Mouse (Mus musculus) yolk sac, embryonic 10.5 days (tissue): Measurements from ENCODE around the gene Nek11.

Source experiments
- DNase-seq: peaks from one replicate; pipeline ENCODE4 v3.0.0-alpha.2; 2017; ENCODE audit warnings: low spot score

Nek11 gene

DNA sequence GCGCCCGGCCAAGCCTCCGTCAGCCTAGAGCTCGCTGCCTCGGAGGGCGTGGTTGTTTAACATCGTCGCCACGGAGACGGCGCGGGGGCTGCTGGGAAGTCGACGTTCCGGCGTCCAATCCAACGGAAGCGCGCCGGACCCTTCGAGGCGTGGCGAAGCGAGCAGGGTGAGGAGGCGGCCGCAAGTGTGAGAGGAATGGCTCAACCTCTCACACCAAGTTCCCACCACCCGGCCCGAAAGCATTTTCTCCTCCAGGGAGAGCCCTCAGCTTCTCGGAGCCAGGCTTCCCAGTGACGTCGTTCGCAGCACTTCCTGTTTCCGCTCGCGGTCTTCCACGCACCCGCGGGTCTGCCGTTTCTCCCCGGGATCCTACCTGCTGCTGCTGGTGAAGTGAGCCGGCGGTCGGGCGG is at the start of gene Nek11, which contains the start of gene Aste1:
Gene Nek11 (minus strand): TSS at position 307 of the 410 bp plus-strand sequence.
Gene Aste1 (plus strand): TSS at position 175 of the 410 bp plus-strand sequence.
- peak; percentile 93 for DNase-seq

DNA sequence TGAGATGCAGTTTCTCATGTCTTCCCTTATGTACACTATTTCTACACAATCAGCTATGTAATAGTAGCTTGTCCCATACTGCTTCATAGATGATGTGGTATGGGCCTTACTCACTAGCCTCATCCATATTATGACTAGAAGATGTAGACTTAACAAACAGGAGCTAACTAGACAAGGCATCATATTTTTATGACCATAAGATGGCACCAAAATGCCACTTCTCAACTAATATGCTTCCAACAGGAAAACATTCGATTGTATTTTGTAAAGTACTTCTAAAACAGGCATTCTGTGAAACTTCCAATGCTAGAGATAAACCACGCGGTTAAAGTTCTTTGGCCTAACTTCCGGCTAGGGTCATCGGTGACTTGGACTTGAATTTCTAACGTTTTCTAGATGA is 13.2 kb upstream of the Nek11 start:
- no peak for DNase-seq

DNA sequence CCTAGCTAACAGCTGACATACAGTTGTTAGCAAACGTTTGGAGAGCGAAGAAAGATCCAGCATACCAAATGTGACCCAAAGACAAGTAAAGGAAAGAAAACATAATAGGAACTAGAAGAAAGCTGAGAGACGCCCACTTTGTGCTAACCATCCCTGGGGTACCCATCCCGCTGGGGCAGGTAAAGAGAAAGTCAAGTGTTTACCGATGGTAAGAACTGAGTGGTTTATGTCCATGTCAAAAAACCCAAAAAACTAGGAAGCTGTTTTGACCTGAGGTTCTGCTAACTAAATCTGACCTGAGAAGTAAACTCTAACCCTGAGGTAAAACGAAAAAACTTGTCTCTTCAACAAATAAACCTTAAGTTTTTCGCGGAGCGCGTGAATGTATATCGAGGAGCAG is 604 bp downstream of the Nek11 start:
- DNase-seq = no peak

DNA sequence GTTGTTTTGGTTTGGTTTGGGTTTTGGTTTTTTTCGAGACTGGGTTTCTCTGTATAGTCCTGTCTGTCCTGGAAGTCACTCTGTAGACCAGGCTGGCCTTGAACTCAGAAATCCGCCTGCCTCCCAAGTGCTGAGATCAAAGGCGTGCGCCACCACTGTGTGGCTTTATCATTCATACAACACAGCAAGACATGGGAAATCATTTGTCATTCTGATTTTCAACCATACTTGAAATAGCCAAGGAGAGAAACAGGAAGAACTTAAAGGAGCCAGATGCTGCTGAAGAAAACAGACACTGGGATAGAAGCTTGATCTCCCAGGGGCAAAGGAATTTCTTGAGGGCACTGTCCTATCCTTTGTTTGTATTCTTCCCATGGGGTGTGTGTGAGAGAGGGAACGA is 4.7 kb downstream of the Nek11 start:
- DNase-seq = no peak

DNA sequence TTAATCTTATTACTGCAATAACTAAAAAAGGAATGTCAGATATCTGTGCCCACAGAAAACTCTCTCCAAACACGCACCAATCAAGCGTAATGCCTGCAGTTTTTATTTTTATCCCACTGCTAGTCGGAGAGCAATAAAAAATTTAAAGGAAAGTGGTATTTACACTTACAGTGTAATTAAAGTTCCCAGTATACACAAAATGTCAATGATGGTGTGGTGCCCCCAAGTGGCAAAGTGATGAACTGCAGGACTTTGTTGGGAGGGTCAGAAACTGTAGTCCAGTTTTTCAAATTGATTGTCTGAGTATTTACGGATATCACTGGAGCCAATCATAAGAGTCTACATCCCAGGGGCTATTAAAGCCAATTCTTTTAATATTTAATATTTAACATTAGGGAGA is 6.0 kb downstream of the Nek11 start:
- peak; percentile 26 for DNase-seq

DNA sequence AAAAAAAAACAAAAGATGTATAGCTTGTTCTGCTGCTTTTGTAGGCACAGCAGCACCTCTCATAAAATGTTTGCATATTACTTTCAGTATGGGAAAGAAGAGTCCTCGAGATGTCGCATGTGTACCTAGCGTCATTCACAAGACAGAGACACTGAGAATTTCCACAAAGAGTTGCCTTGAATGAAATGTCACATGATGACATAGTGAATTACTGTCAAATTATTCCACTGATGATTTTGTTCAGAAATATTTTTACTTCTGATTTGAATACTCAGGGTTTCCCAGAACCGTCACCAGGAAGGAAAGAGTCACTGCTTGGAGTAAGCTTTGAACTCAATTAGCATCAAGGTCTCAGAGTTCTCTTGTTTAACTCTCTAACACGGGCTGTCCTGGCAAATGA is 7.9 kb downstream of the Nek11 start:
- DNase-seq = no peak

DNA sequence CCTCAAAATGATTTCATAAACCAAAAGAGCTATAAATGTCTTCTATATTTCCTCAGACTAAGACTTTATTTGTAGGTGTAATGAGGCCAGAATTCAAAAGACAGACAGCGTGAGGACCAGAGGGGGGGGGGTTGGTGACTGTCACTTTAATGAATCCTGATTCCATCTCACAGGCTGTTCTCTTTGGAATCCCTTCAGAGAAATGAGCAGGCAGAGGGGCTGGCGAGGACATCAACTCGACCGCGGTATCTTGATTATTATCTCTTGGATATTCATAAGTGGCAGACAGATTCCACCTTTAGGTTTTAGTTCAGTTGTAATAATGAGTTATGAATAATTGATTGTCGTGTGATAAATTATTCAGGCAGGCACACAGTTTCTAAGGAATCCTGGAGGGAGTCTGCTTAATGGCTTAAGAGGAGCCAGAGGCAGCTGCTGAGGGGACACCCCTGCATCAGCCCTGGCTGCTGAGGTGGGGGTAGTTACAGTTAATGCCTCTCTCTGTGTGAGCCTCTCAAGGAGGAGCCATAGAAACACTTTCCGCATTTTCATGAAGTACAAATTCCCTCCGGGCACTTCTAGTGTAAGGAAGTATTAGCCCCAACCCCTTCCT is 15.7 kb downstream of the Nek11 start:
- no peak for DNase-seq

DNA sequence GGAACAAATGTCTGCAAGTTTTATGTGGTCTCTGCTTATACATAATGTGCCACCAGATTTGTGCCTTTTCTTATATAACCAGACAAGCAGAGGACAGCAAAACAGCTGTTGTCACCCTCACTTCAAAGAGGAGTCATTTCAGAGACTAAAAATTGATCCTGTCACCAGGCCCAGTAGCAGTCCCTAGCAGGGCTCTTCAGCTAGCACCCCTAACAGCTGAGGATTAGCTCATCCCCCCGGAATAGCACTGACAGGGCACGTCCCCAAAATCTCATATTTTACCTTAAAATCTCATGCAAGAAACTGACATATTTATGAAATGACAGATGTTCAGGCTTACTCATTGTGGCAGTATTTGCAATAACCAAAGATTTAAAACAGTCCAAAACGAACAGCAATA is 17.7 kb downstream of the Nek11 start:
- no peak for DNase-seq

DNA sequence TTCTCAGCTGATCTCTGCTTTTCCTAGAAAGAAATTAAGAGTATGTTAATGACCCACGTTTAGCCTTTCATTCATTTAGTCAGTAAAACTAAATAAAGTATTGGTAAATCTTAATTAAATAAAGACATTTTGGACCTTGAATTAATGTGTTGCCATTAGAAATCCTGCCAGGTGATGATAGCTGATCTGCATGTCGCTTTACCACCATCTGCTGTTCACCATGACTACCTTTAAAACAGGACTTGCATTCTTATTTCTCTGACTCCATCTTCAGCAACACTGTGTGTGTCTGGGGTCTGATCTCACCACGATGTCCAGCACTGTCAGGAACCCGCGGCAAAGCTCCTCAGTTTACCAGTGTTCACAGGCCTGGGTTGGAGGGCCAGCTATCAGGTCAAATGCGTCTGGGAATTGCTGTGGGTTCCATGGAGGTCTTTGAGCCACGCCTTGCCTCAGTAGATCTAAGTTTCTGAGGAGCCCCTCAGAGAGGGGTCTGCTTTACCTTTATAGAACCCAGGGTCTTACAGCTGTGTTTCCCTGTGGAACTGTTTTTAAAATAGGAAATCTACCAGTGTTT is 18.3 kb downstream of the Nek11 start:
- no peak for DNase-seq

DNA sequence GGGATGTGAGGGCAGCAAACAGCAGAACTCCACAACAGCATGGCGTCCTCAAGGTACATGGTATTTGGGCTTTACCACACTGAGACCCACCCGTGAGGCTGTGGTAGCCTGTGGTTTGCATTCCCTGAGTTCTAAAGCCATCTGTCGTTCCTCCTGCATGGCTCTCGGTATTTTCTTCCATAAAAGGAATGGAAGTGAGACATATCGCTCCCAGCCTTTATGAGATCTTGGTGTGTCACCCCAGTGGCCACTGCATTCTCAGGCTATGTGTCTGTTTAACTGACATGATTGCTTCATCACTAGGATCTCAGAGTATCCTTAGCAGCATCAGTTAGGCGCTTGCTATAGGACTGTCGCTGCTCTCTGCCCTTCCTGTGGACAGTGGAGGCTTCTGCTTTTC is 18.9 kb downstream of the Nek11 start:
- no peak for DNase-seq

DNA sequence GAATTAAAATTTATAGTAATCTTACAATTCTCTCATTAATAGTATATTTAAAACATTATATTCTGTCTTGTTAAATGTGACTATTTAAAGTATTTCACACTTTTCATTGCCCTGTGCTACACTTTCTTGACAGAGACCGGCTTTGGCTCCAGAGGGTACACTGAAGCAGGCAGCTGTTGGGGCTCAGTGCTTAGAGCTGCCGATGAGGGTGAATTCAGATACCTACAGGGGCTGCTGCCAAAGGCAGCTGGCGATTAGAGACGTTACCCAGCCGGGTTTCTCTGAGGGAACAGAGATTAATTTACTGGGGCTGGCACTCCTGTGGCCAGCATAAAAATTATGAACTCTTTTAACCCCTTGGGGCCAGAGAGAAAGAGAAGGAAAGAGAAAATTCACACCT is 21.0 kb downstream of the Nek11 start:
- no peak for DNase-seq

DNA sequence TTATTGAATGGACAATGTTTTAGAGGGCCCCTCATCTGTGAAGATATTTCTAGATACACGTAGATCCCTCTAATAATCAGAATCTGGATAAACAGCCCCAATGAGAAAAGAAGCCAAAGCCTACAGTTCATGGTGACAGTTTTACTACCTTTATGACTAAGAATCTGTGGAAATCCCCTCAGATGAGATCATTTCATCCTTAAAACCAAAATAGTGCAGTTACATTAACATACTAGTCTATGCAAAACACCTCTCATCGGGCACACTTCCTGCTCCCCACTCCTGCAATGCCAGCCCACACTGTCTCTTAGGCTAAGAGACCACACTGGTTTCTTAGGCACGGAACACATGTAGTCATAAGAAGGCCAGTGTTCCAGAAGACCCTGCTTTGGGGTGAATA is 26.7 kb downstream of the Nek11 start:
- DNase-seq = no peak

DNA sequence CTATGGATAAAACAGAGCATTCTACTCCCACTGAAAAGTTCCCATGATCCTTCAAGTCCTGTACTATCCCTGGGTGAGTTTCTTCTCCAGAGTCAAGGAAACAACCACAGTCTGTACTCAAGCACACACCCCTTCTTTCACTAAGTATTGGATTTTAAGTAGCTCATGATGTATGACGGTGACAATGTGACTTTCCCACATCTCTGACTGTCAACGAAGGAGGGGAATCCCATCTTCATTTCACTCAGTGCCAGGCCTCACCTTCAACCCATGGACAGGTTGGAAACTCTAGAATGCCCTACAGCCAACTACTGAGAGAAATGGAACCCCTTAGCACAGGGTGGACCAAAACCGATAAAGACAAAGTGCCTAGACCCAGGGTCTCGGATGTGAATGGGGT is 29.1 kb downstream of the Nek11 start:
- no peak for DNase-seq

DNA sequence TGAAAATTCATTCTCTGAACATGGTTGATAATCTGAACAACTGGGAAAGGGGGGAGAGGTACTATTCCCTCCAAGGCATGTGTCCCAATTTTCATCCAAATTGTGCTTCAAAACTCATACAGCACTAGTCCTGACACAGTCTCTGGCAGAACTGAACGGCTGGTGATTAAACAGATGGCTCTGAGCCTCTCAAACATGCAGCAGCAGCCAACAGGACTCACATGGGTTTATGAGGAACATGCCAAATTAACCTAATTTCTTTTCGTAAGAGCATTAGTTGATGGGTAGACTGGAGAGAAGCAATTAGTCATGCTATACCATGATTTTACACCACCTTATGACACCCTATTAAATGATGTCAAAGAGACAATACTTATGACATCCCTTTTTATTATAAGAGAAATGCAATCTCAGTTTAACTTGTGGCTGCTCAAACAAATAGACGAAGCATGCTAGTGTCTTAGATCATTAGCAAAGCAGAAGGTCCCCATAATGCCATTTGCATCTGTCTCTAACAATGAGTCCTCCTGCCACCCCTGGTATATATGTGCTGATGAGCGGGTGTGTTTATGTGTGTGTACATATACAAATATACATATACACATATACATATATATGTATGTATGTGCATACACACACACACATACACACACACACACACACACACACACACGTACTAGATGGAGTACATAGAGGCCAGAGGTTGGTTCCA is 31.6 kb downstream of the Nek11 start:
- DNase-seq = no peak

DNA sequence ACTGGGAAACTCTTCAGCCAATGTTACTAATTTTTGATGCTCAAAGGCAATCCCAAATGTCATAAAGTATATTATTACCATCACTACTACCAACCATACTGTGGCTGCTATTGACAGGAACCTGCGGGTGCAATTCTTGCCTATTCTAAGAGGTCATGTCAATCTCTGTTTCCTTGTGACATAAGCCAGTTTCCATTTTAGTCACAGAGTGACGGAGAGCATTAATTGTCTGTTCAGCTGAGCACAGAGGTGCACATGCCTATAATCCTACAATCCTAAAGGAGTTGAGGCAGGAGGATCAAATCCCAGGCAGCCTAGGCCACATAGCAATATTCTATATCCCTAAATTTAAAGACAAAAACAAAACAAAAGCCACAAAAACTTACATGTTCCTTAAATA is 33.1 kb downstream of the Nek11 start:
- DNase-seq = no peak

DNA sequence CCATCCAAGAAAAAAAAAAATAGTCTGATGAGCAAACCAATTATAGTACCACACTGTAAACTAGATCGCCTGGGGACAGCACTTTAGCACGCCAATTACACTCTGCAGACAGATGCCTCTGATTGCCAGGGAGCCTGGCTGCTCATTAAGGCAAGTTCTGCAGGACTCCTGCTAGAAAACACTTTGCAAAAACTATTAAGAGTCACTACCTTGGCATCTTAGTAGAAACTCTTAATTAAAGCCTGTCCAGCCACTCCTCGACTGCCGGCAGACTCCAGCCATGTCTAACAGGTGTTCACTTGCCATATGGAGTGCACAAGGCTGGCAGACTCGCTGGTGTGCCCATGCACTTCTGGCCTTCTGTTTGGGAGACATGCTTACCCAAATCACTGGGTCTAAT is 46.3 kb downstream of the Nek11 start:
- DNase-seq = no peak

DNA sequence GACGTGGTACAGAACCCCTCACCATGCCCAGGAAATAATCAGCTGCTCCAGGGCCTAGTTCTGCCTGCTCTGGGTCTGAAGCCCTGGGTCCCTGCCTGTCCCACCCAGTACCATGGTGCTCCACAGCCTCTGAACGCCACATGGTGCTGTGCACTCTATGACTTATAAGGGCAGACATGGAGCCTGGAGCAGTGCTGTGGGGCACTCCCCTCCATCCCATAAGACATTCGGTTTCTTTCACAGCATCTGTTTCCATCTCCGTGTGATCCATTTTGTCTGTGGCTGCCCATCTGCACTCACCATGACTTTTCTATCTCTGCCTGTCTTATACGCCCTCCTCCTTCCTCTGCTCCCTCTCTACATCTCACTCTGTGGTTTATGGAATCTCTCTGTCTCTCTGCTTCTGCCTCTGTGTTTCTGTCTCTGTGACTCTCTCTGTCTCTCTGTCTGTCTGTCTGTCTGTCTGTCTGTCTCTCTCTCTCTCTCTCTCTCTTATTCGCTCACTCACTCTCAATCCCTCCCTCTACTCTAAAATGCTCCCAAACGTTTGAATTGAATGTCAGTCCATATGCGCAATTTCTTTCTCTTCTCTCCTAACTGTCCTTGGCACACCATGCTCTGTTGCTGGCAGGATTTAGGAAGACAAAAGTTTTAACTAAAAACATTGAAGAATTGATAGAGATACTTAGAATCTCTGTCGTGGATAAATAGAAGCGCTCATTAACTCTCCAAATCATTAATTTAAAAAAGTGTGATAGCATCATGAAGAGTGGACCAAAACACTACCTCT is 46.9 kb downstream of the Nek11 start:
- DNase-seq = no peak

DNA sequence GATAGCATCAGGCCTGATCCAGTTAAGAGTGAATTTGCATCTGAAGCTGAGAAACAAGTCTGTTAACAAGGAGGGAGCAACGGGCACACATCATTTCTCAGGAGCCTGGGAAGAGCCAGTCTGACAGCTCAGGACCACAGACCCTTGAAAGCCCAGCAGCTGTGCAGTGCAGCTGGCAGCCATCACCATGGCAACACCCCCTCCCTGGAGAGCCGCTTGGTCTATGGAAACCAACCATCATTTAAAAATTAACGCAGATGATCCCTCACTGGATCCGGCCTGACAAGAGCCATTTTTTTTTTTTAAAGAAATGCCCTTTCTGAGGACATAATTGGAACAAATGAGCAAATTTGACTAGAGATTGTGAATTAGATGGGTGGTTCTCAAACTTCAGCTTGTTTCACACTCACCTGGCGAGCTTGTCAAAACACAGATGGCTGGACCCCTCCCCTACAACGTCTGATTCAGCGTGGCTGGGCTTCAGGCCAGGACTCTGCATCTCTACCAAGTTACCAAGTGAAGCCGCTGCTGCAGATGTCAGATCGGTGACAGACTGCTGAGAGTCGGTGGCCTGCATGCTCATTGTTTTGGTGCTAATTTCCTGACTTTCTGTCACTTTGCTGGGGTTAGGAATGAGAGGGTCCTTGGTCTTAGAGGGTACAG is 52.2 kb downstream of the Nek11 start:
- DNase-seq = no peak

DNA sequence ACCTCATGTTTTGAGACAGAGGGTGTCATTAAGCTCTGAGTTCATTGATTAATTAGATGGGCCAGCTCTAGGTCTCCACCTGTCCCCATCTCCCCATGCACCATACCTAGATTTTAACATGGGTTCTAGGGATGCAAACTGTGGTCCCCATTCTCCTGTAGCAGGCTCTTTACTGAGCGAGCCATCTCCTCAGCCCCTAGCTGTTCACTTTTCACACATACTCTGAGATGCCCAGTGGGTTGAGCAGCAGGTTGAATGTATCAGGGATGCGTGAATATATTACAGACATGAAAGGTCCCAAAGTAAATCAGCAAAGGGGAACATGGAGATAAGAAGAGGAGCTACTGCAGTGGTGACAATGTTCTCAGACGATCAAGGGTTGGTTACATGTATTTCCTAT is 52.8 kb downstream of the Nek11 start:
- DNase-seq = no peak

DNA sequence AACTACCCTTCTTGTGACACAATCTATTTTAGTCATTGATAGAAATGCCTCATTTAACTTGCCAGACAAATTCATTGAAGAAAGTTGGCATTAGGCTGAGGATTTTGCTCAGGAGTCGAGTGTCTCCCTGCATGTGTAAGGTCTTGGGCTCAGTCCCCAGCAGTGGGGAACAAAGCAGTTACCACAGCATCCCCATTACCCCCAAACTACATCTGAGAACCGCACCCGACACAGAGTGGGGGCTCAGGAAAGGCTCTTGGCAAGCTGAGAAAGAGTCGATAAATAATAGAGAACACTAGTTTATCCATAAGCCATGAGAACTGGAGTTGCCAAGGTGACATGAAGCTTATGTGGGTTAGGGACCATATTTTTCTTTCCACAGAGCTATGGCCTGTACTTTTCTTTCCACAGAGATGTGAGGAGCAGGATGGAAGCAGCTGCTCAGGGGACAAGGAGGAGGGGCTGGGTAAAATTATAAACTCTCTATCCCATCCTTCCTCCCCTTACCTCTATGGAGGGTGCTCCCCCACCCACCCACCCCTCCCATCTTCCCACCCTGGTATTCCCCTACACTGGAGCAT is 62.8 kb downstream of the Nek11 start:
- DNase-seq = no peak

DNA sequence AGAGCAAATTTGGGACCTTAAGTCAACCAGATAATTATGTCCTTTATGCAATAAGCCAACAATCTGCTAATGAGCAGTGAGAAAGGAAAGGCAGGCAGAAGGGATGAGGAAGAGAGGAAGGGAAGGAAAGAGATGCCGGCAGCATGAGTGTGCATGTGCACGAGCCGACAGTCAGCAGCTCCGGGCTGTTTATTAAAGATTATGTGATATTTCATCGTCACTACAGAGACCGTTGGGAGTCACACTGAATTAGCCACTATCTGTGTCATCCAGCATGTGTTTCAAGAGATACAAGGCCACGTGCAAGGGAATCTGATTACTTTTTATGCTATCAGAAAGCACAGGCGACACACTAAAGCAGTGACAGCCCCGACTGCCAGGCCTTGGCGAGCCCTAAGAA is 73.5 kb downstream of the Nek11 start:
- DNase-seq = no peak

DNA sequence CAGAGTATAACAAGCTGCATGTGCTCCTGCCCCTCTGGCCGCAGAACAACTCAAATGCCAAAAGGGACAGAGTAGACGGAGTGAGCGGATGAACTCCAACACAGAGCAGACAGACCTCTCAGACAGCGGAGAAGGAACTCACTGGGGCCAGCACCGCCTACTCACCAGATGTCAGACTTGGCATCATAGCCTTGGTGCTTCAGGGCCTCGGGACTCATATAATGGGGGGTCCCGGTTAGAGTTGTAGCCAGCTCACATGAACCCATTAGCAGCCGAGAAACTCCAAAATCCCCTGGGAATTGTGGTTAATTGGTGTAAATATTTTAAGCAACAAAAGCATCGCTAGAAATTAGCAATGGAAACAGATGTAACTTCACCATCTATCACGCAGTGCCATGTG is 82.1 kb downstream of the Nek11 start:
- no peak for DNase-seq
